Mouse (Mus musculus) liver, embryonic 14.5 days (tissue): ENCODE results near the gene Spp2. TPM values are rescaled to one million over a fixed set of nuclear protein-coding genes. Genes with fewer than 3 reads are reported as not detected.
"Not testable (repeated sequence)": the region's sequence is repeated elsewhere in the genome, so short reads cannot be mapped to it uniquely, and the experiment has no call there.

ENCODE experiments used
- ATAC-seq: fragments of 200-750 bp; cut with Nextera tagmentation; 2 replicates; pipeline ENCODE4 v1.8.0; 2017; ENCODE audit warnings: moderate number of reproducible peaks, mild to moderate bottlenecking, moderate library complexity; ENCODE audit not compliant: insufficient read depth
- DNase-seq, 3 experiments: peaks; one replicate each; pipeline ENCODE4 v3.0.0-alpha.2; 2012 to 2013; ENCODE audit warnings: low read depth in 3 of 3, low spot score in 3 of 3
- H3K27ac ChIP-seq: fragments of 300-500 bp; sonication (generic); 2 replicates; pipeline ENCODE4 v1.5.1; 2014; ENCODE audit warnings: moderate library complexity, mild to moderate bottlenecking, control low read depth, inconsistent platforms
- H3K27me3 ChIP-seq: fragments of 300-500 bp; sonication (generic); 2 replicates; pipeline ENCODE4 v1.6.1; 2014; ENCODE audit warnings: mild to moderate bottlenecking, low read length, moderate library complexity; ENCODE audit not compliant: control insufficient read depth, insufficient read depth
- H3K36me3 ChIP-seq: fragments of 300-500 bp; sonication (generic); replicated peaks from 2 replicates; pipeline ENCODE4 v1.6.1; 2014; ENCODE audit warnings: low read depth; ENCODE audit not compliant: control insufficient read depth, insufficient read depth
- H3K4me1 ChIP-seq, 2 experiments: fragments of 200-500 bp in 1 of 2; fragments of 300-500 bp in 1 of 2; sonication (generic) in 1 of 2; replicated peaks; 2 replicates each; pipeline ENCODE4 v1.6.1; 2012 to 2014; ENCODE audit warnings: antibody characterized with exemption in 1 of 2, inconsistent platforms in 1 of 2, low read length in 1 of 2; ENCODE audit not compliant: control insufficient read depth in 2 of 2, insufficient read depth in 2 of 2
- H3K4me2 ChIP-seq: fragments of 300-500 bp; sonication (generic); 2 replicates; pipeline ENCODE4 v1.6.1; 2014; ENCODE audit warnings: low read depth, mild to moderate bottlenecking, control low read depth, moderate library complexity
- H3K4me3 ChIP-seq, 2 experiments: fragments of 200-500 bp in 1 of 2; fragments of 300-500 bp in 1 of 2; sonication (generic) in 1 of 2; 2 replicates each; pipeline ENCODE4 v1.5.1; 2012 to 2014; ENCODE audit warnings: low read depth in 2 of 2, low read length in 2 of 2, mild to moderate bottlenecking in 2 of 2, control low read depth in 1 of 2, inconsistent platforms in 1 of 2, moderate library complexity in 1 of 2; ENCODE audit not compliant: insufficient read depth in 1 of 2
- H3K9ac ChIP-seq: fragments of 300-500 bp; sonication (generic); replicated peaks from 2 replicates; pipeline ENCODE4 v1.6.1; 2014; ENCODE audit warnings: mild to moderate bottlenecking, control low read depth, moderate library complexity
- H3K9me3 ChIP-seq: fragments of 300-500 bp; sonication (generic); 2 replicates; pipeline ENCODE4 v1.6.1; 2016; ENCODE audit warnings: low read length, mixed read lengths; ENCODE audit not compliant: control insufficient read depth
- CTCF ChIP-seq: IDR thresholded peaks from 2 replicates; pipeline ENCODE4 v1.5.1; 2016; ENCODE audit warnings: antibody characterized with exemption, low read depth, control low read depth
- EP300 ChIP-seq: IDR thresholded peaks from 2 replicates; pipeline ENCODE4 v1.6.1; 2016; ENCODE audit warnings: antibody characterized with exemption, low read depth
- WGBS: fragments of 180-500 bp; shearing (Covaris S2); extraction: QIAGEN DNeasy Blood & Tissue Kit; methylation state at CpG from one replicate; pipeline ENCODE4 v1.1.7; 2014; ENCODE audit not compliant: insufficient replicate concordance; 5-methylcytosine and 5-hydroxymethylcytosine counted together
- polyA plus RNA-seq, 2 experiments: library from polyadenylated mRNA; depleted of rRNA in 1 of 2; stranded (reverse) in 1 of 2; unstranded in 1 of 2; fragments of >200 nt; fragmentation: Nextera tagmentation in 1 of 2; extraction: Ambion mirVana in 1 of 2; gene quantifications; 2 replicates each; pipeline versions ENCODE4 v1.2.1 to v1.2.3; 2012 to 2014

The Spp2 gene
- polyA plus RNA-seq, 2 experiments: 168 to 329 TPM

DNA sequence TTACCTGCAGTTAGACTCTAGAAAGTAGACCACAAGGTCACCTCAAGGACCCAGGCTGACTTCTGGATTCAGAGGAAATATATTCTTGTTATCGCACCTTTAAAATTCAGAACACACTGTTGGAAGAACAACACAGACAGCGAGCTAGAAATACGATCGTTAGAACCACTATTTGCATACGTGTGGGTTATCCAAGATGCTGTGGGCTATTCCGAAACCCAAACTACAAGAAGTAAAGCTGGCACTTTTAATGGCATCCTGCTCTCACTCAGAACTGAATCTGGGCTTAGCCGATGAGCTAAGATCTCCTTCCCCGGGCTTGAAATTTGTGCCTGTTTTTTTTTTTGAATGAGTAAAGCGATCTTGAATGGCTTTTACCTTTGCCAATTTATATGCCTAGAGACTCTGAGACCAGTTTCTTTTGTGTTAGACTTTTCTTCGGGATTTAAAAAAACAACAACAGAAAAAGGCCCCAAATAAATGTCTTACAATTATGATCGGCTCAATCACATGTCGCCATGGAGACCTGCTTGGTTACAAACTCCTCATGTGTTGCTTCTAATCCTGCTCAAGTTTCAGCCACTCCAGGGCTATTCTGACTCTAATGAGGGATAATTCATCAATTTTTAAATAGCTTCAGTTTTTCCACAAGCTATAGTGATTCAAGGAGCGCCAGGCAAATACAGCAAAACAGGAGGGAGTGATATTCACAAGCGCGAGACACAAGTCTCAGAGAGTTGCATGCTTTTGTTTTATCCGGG is 39.7 kb downstream of the Spp2 start:
- 78% methylated on average over 16 of the region's 16 CpGs for WGBS
- ATAC-seq: no peak
- no peak overlapping the region for H3K4me2 ChIP-seq

GRCm38 (mm10) chr1:88447483-88447882 is 40.7 kb downstream of the Spp2 start:
- peak; percentile 39; the same call in 1 of the 2 replicates for ATAC-seq

More for the DNA sequence above, 39.7 kb downstream of the Spp2 start:
- DNase-seq: no peak
- Histone ChIP-seq H3K4me1 (no peaks in the 10 kb centered on the region; a peak in 1 of 4 replicates), H3K27me3 (no peaks in the 10 kb centered on the region), H3K4me3 (no peak overlapping the region), H3K27ac (no peak overlapping the region), H3K9me3 (no peaks in the 10 kb centered on the region), H3K36me3 (no peaks in the 10 kb centered on the region), H3K9ac (no peak overlapping the region)
- no peak for TF ChIP-seq CTCF
- no peak for TF ChIP-seq EP300

GRCm38 (mm10) chr1:88448094-88448493 is 41.3 kb downstream of the Spp2 start:
- WGBS: 58% methylated on average over 3 of the region's 3 CpGs
- not testable (repeated sequence) for H3K36me3 ChIP-seq, H3K9ac ChIP-seq, H3K4me3 ChIP-seq, H3K4me1 ChIP-seq, H3K27ac ChIP-seq, DNase-seq, H3K9me3 ChIP-seq, ATAC-seq, H3K4me2 ChIP-seq, H3K27me3 ChIP-seq

More at GRCm38 (mm10) chr1:88447483-88447882, 40.7 kb downstream of the Spp2 start:
- H3K4me3 ChIP-seq: no peak overlapping the region
- no peaks in the 10 kb centered on the region for H3K9me3 ChIP-seq
- WGBS: 9% methylated on average over 6 of the region's 6 CpGs
- TF ChIP-seq EP300 (no peak), CTCF (no peak)
- H3K36me3 ChIP-seq: no peaks in the 10 kb centered on the region
- no peaks in the 10 kb centered on the region for H3K27me3 ChIP-seq
- DNase-seq: no peak
- no peak overlapping the region for H3K4me2 ChIP-seq
- H3K9ac ChIP-seq: no peak overlapping the region
- no peak overlapping the region for H3K27ac ChIP-seq
- no peaks in the 10 kb centered on the region; a peak in 1 of 4 replicates for H3K4me1 ChIP-seq

DNA sequence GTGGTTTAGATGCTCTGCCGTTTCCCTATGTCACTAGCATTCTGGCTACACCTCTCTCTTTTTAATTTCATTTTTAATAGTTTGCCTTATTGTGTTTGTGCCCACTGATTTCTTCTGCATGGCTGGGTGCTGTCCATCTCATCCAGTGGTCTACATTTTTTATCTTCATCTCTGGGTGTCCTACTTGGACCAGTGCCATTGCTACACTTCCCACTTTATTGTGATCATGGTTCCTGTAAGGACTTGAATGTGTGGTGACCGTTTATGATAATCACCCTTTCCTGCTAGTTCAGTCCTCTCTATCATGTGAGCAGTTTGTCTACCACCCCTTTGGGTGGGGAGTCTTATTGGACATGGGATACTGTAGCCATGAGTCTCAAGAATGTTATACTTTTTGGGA is 43.0 kb downstream of the Spp2 start:
- no peak for TF ChIP-seq EP300
- TF ChIP-seq CTCF: no peak

GRCm38 (mm10) chr1:88450668-88451067 is 43.9 kb downstream of the Spp2 start:
- no peaks in the 10 kb centered on the region for H3K27me3 ChIP-seq
- H3K9ac ChIP-seq: no peak overlapping the region
- TF ChIP-seq EP300: no peak
- TF ChIP-seq CTCF: no peak
- DNase-seq (no peak), ATAC-seq (no peak)
- no peaks in the 10 kb centered on the region for H3K9me3 ChIP-seq
- 64% methylated on average over 4 of the region's 4 CpGs for WGBS
- H3K4me1 ChIP-seq: no peaks in the 10 kb centered on the region; a peak in 1 of 4 replicates
- no peak overlapping the region for H3K4me2 ChIP-seq
- H3K36me3 ChIP-seq: no peaks in the 10 kb centered on the region
- no peak overlapping the region for H3K4me3 ChIP-seq
- no peak overlapping the region for H3K27ac ChIP-seq

More for the DNA sequence above, 43.0 kb downstream of the Spp2 start:
- no peak overlapping the region for H3K4me2 ChIP-seq
- DNase-seq (no peak), ATAC-seq (no peak)
- no peaks in the 10 kb centered on the region for H3K36me3 ChIP-seq
- H3K9me3 ChIP-seq: no peaks in the 10 kb centered on the region
- H3K4me1 ChIP-seq: no peaks in the 10 kb centered on the region; a peak in 1 of 4 replicates
- H3K9ac ChIP-seq: no peak overlapping the region
- WGBS: 63% methylated on average over 2 of the region's 2 CpGs
- H3K27ac ChIP-seq: no peak overlapping the region
- H3K27me3 ChIP-seq: no peaks in the 10 kb centered on the region
- H3K4me3 ChIP-seq: no peak overlapping the region
